Mouse (Mus musculus) v-Abl transformed pro-B cells (cell line): ENCODE data around the gene Btnl1.

Experiments
- in situ Hi-C, 2 experiments: fragments of 400-800 bp; cut with MboI; formaldehyde crosslinking; loops; one replicate each; pipeline ENCODE4 v1.15.1; 2025; ENCODE audit not compliant: unreplicated experiment in 2 of 2

Gene Btnl1

GRCm38 (mm10) chr17:34381876-34382275 is 4.9 kb downstream of the Btnl1 start:
- in situ Hi-C loops = loop anchor here (5.0 to 10.0 kb wide), 3 partner anchors 135 to 207 kb away; no protein-coding TSS in a partner anchor

DNA sequence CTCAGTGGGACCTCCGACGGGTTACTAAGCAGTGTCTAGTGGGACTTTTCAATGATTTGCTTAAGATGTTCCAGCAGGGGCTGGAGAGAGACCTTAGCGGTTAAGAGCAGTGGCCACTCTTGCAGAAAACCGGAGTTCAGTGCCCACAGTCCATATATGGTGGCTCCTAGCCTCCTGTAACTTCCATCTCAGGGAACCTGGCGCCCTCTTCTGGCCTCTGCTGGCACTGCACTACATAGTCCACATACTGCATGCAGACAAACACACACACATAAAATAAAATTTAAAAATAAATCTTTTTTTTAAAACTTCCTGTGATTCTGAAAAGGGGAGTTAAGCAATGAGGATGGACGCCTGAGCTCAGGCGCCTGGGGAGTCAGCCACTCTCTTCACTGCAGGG is 6.3 kb downstream of the Btnl1 start:
- in situ Hi-C loops = loop anchor here (5.0 to 10.0 kb wide), 3 partner anchors 136 to 208 kb away; no protein-coding TSS in a partner anchor

- in situ Hi-C loops = loop anchor here (5.0 to 10.0 kb wide), 3 partner anchors 137 to 210 kb away; no protein-coding TSS in a partner anchor
Observed at GRCm38 (mm10) chr17:34384699-34385098, 7.8 kb downstream of the Btnl1 start.

DNA sequence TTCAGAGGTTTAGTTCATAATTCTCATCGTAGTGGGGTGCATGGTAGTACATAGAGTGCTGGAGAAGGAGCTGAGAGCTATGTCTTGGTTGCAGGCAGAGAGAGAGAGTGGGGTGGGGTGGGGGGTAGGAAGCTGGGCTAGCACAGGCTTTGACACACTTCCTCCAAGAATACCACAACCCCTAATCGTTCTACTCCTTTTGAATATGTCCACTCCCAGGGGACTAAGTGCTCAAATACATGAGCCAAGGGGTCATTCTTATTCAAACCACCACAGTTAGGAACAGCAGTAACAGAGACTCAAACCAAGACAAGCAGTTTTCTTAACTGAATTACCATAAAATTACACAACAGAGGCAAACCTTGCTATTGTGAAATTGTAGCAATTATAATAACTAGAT is 9.7 kb downstream of the Btnl1 start:
- in situ Hi-C loops = loop anchor here in 1 of 2 experiments (10.0 kb wide), 2 partner anchors 142 to 212 kb away; no protein-coding TSS in a partner anchor

- in situ Hi-C loops = loop anchor here in 1 of 2 experiments (10.0 kb wide), 2 partner anchors 144 to 214 kb away; no protein-coding TSS in a partner anchor
Observed at GRCm38 (mm10) chr17:34388513-34388912, 11.6 kb downstream of the Btnl1 start.

DNA sequence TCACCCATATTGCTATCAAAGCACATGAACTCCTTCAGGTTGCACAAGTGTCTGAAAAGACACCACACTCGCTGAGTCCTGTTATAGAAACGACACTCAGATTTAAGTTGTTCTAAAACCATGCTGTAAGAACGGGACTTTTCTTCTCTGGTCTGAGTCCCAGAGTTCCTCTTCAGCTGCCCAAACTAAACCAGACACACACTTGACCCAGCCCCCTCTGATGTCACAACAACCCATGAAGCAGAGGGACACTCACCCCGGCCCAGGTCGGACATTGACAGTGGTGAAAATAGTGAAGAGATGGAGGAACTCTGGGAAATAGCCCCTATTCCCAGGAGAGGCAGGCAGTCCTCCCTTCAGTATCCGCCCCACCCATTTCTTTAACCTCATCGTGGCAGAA is 14.6 kb downstream of the Btnl1 start:
- in situ Hi-C loops = no loop called here

GRCm38 (mm10) chr17:34392321-34392720 is 15.4 kb downstream of the Btnl1 start:
- in situ Hi-C loops = no loop called here

DNA sequence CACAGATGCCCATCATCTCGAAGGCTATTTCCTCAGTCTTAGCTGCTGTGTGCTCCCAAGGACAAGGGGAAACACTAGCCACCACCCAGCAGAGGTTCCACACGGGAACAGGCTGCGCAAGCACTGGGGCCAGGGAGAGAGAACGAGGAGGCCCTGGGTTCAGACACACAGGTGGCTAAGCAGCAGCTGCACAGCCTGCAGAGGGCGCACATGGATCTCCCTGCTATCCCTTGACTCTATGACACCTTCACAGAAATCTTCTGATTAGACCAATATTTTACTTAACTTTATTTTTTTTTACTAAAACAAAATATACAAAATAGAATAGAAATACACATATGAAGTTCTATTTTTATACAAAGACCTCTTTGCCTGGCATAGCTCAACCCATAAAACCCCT is 20.4 kb downstream of the Btnl1 start:
- in situ Hi-C loops = no loop called here

- in situ Hi-C loops = no loop called here
Observed at GRCm38 (mm10) chr17:34398058-34398710, 21.3 kb downstream of the Btnl1 start.

- in situ Hi-C loops = no loop called here
Observed at GRCm38 (mm10) chr17:34398711-34399393, 21.9 kb downstream of the Btnl1 start, which contains the start of gene BC051142. TSS of gene BC051142 (plus strand) at chr17:34398820.

- in situ Hi-C loops = no loop called here
Observed at GRCm38 (mm10) chr17:34399394-34399715, 22.4 kb downstream of the Btnl1 start.

GRCm38 (mm10) chr17:34411117-34411516 is 34.2 kb downstream of the Btnl1 start:
- in situ Hi-C loops = loop anchor here (10.0 to 25.0 kb wide), 2 partner anchors 166 to 549 kb away; partner anchors contain the start of gene Gm7029 (in 1 of the 2)

- in situ Hi-C loops = loop anchor here in 1 of 2 experiments (25.0 kb wide), 1 partner anchor 558 kb away; the partner anchor contains the start of gene Gm7029
Observed at GRCm38 (mm10) chr17:34420014-34420413, 43.1 kb downstream of the Btnl1 start.

DNA sequence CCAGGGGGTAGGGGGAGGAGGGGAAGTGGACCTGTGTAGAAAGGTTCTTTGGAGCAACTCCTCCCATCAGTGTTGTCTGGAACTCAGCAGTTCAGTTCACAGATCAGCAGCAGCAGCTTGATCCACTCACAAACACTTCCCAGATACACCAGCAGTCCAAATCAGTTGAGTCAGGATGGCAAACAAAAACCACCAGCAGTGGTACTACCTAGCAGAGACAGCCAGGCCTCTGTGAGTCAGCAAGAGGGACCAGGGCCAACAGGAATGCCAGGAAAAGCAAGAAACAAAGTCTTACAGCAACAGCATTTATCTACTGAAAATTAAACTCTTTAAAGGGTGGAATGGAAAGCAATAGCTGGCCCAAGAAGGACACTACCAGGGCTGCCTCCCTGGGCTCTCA is 50.7 kb downstream of the Btnl1 start:
- in situ Hi-C loops = loop anchor here in 1 of 2 experiments (25.0 kb wide), 1 partner anchor 285 kb away; no protein-coding TSS in a partner anchor
